Mouse (Mus musculus): Measurements from ENCODE around the gene Jade2.

Jade2 gene

DNA sequence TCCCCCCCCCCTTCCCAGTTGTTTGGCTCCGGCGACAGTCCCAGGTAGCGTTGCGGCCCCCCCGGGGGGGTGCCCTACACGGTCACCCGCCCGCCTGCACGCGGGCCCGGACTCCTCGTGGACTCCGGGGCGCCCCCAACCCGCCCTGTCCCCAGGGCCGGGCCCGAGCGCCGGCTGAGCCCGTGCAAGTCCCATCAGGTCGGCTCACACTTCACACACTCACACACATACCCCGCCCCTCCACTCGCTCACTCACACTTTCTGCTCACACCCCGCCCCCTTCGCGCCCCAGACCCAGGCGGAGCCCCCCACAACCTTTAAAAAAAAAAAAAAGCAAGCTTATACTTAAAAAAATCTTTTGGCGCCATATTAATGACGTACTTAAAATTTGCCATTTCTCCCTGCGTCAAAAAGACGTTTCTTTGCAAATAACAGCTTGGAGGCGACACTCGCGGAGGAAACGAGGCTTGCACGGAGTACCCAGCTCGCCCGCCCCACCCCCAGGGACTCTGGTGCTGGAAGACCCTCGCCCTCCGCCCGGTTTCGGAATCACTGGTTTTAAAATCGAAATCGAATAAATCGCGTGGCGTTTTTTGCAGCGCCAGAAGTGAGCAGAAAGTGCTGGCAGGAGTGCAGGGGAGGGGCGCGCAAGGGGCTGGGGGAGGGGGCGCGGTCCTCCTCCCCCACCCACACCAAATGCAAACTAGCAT, 520 bp upstream of the Jade2 start:
- peak; percentile 76 for DNase-seq (ENCODE audit: low spot score)

DNA sequence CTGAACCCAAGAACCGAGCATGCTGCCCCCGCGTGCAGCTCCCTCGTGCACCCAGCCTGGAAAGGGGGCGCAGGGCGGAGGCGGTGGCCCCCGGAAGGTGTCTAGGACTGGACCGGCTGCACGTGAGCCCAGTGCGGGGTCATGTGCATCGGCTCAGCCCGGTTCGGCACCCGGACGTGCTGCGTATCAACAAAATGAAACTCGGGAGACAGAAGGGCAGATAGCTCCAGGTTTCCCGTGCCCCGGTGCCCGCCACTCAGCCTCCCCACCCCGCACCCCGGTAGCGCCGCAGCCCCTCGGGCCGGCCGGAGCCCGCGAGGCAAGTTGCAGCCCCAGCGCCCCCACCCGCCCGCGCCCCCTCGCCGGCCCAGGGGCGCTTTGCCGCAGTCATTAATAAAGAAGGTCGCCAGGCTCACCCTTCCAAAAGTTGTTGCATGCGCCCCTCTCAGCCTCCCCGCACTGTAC, 805 bp downstream of the Jade2 start:
- peak; percentile 61 for DNase-seq (ENCODE audit: low spot score)

DNA sequence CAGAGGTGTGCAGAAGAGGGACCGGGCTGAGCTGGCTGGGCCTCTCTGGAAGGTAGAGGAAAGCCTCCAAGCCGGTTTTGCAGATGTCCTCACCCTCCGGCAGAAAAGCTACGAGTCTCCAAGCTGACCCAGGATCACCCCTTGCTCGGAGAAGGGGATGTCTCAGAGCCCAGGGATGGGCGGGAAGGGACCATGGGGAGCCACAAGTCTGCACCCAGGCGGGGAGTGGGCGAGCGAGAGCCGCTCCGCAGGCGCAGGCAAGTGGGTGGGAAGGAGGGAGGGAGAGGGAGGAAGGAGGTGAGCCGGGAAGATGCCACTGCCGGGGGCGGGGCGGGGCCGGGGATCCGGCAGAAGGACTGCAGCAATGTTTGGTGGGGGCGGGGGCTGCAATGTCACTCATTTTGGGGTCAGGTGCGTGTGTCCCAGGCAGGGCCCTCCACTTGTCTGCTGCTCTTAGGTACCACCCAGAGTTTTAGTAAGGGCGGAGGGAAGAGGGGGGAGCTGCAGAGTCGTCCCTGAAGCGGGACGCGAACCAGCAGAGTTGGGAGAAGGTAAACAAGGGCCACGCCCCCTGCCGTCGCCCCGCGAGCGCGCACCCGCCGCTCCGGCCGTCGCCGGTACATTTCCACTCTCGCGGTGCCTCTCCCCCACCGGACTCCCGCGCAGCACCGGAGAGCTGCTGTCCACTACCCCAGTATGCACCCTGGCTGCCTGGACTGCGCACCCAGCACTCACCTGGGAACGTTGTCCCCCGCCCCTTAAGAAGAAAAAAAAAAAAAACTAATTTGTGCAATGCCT, 1.4 kb downstream of the Jade2 start:
- DNase-seq (ENCODE audit: low spot score): peak; percentile 76

- DNase-seq (ENCODE audit: low spot score): peak; percentile 78
These were observed 2.3 kb downstream of the Jade2 start for GRCm38 (mm10) chr11:51854981-51855817.

GRCm38 (mm10) chr11:51852595-51852994, 4.9 kb downstream of the Jade2 start:
- no peak for DNase-seq (ENCODE audit: low spot score)

DNA sequence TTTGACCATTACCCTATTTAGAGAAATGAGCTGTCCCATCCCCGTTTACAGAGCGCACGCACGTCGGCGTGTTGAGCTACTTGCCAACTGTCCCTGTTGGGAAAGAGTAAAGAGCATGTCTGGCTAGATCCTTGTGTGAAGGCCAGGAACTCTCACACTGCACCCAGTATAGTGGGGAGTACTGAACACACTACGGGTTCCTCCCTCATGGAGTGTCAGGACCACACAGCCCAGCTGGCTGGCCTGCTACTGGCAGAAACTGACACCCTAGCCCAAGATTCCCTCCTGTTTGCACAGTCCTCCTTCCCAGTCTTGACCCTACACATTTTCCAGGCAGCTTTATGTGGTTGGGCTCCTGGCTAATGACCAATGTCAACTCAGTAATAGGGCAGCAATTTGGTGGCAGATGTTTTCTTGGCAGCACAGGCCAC, 5.3 kb downstream of the Jade2 start:
- peak; percentile 35 for DNase-seq (ENCODE audit: low spot score)

GRCm38 (mm10) chr11:51850741-51851330, 6.6 kb downstream of the Jade2 start:
- no peak for DNase-seq (ENCODE audit: low spot score)

GRCm38 (mm10) chr11:51848324-51848723, 9.1 kb downstream of the Jade2 start:
- DNase-seq (ENCODE audit: low spot score): no peak

DNA sequence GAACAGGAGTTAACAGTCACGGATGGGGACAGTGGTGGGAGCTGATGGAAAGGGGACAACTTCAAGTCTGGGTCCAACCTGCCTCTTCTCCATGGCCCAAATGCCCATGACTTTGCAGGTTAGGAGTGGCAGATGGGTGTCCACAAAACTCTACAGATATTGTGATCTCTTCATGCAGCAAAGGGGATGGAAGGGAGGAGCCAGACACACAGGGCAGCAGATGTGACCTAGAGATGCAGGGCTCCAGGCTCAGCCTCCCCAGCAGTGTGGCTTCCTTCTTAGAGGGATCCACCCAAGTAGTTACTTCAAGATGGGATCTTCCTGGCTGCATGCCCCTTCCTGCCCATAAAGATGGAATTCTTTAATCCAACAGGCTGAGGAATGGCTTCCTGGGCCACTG, 9.6 kb downstream of the Jade2 start:
- no peak for DNase-seq (ENCODE audit: low spot score)

DNA sequence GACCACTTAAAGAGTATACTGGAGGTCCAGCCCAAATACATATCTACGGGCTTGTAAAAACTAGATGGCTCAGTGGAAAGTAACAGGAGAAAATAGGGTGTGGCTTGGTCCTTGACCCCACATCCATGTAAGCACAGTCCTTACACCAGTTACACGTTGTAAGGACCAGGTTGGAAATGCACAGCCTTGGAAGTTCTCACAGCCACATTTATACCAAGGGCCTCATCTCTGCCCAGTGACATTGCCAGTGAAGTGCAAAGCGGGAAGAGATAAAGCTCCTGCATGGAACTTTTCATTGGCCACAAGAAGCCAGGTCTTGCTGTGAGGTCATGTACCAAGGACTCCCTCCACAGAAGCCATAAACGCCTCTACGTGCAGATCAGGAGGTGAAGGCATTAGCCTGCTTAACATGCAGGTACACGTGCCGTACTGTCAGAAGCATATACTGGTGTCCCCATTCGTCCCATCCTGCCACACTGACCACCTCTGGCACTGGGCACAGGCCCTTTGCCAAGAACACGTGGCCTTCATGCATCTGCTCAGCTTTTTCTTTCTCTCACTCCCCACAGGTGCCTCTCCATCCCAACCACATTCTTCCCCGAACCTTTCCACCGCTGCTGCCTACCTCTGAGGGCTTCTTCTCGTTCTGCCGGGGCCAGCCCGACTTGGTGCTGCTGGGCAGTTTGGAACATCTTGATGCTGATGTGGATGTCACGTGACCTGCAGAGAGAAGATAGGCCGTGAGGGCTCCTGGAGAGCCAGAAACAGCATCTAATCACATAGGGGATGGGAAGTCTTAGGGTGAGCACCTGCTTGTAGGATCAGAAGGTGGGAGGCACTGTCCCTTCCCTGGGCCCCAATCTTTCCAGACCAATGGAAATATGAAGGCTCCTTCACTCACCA, 11.2 kb downstream of the Jade2 start:
- DNase-seq (ENCODE audit: low spot score): no peak

DNA sequence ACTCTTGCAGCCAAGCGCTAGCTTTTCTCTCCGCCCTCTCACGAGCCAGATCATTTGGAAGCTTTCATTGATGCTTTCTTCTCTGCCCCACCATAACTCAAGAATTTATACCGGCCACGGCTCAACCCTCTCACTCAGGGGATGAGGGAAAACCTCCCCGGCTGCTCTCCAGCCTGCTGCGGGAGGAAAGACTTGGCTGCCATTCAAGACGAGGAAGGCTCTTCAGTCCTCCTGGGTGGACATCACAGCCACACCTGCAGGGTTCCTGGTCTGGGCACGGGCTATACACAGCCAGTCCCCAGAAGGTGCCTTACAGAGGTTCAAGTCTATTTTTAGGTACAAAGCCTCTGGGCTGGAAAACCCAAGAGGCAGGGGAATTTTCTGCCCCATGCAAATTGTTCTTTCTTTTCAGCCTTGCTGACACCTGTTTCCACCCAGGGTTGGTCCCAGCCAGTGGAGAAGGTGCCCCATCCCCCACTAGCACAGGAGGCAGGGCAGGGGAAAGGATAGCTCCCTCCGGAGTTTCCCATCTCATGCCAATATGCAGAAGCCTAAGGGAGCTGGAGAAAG, 12.8 kb downstream of the Jade2 start:
- DNase-seq (ENCODE audit: low spot score): no peak

DNA sequence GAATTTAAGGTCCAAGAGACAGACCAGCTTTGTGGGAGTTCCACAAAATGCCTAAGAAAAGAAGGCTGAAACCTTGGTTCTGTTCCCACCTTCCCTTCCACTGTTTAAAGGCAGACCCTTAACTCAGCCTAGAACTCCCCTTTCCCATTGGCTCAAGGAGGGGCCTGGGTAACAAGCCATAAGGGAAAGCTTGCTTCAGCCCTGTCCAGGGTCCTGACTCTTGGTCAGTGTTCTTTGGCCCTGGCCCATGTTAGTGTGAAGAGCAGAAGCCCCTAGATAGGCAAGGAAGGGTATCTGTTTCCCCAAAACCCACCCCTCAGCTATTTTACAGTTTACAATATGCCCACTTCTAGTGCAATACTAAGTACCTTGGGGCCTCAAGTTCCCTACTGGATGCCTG, 13.6 kb downstream of the Jade2 start:
- no peak for DNase-seq (ENCODE audit: low spot score)

DNA sequence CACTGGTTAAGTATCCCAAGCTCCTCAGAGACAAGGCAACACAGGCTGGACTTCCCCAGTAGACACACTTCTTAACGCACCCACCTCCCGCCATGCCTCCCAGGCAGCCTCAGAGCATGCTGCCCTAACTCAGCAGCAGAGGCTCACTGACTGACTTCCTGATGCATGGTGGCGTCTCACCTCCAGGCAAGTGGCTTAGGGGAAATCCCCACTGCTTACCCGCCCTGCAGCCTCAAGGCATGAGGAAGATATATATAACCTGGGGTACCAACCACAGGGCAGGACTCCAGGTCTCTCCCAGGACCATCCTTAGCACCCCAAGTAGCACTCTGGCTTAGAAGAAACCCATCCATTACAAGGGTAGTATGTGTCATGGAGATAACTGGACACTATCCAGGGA, 14.3 kb downstream of the Jade2 start:
- DNase-seq (ENCODE audit: low spot score): no peak

DNA sequence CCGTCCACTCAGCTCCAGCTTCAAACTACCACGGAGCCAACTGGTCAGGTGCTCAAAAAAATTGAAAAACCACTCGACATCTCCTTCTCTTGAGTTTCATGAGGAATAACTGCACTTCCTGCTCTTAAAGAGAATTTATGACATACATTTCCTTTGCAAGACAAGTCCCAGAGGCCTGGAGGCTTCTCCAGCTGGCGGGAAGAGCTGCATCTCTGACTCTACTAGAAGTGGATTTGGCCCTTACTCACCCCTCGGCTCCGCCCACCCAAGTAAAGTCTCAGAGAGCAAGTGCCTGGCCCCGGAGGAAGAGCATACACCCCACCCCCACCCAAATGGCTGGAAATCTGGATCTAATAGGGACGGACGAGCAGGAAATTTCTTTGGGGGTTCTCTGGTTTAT, 16.3 kb downstream of the Jade2 start:
- no peak for DNase-seq (ENCODE audit: low spot score)

GRCm38 (mm10) chr11:51840657-51841056, 16.8 kb downstream of the Jade2 start:
- DNase-seq (ENCODE audit: low spot score): no peak

- no peak for DNase-seq (ENCODE audit: low spot score)
These were observed 17.5 kb downstream of the Jade2 start for GRCm38 (mm10) chr11:51839973-51840372.

GRCm38 (mm10) chr11:51839106-51839505, 18.3 kb downstream of the Jade2 start:
- DNase-seq (ENCODE audit: low spot score): no peak

- DNase-seq (ENCODE audit: low spot score): no peak
These were observed 20.0 kb downstream of the Jade2 start for GRCm38 (mm10) chr11:51837164-51838153.

DNA sequence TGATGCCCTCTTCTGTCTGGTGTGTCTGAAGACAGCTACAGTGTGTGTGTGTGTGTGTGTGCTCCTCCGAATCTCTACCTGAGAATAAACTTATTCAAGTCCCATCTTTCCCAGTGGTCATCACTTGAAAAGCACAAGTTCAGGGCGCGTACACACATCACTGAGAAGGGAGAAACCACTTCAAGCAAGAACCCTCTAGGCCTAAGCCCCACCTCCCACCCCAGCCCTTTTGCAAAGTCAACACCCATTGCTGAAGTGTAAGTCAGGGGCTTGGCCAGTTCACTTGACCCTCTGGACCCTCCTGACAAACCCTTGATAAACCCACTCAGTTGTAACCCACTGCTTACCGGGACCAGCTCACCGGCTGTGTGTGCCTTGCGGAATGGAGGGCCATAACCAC, 20.9 kb downstream of the Jade2 start:
- no peak for DNase-seq (ENCODE audit: low spot score)
